Mouse (Mus musculus) CD8-positive naive resting alpha-beta T cell, adult 57 days (primary cell): ENCODE results near the gene Lgals3bp. TPM values are rescaled to one million over a fixed set of nuclear protein-coding genes. Genes with fewer than 3 reads are reported as not detected.

Experiments used
- total RNA-seq: library from RNA; stranded (reverse); gene quantifications from one replicate; pipeline ENCODE4 v1.2.4, GENCODE M21; 2023

The Lgals3bp gene
- total RNA-seq: 102 TPM

DNA sequence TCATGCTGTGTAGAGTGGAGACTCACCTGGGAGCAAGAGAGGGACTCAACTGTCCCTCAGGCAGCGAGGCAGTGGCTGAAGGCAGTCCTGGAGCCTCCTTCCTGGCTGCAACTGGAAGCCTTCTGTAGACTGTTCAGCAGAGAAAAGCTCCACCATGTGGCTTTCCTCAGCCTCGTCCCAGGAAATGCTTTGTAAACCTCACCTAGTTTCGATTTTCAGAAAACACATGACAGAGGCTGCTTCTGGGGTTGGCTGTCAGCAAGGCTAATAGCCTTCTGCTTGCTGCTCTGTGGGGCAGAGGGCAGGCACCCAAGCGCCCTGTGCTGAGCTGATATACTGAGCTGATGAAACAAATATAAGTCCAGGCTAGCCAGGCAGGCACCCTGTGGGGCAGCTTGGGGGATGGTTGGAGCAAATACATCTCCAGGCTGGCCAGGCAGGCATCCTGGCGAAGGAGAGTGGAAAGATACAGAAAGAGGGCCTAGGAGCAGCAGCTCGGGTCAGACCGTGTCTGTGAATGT is at the start of gene Lgals3bp:
Lgals3bp (minus strand) TSS at position 333 of the 521 bp plus-strand sequence.

DNA sequence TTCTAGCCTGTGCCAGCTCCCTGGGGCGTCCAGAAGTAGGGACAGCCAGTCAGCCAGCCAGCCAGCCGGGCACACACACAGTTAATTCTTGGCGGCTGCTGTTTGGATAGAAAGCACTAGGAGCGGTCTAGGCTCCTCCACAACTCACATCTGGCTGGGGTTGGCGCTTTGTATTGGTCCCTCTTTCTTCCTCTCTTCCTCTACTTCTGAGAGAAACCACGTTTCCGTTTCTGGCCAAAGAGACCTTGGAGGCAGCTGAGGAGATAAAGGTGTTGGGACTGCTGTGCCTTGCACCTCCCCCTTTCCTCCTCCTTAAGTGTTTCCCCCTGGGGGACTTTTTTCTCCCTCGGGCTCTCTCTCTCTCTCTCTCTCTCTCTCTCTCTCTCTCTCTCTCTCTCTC is 26.1 kb upstream of the Lgals3bp start, which contains the start of gene C1qtnf1:
C1qtnf1 (plus strand) TSS at position 218 of the 400 bp plus-strand sequence.

DNA sequence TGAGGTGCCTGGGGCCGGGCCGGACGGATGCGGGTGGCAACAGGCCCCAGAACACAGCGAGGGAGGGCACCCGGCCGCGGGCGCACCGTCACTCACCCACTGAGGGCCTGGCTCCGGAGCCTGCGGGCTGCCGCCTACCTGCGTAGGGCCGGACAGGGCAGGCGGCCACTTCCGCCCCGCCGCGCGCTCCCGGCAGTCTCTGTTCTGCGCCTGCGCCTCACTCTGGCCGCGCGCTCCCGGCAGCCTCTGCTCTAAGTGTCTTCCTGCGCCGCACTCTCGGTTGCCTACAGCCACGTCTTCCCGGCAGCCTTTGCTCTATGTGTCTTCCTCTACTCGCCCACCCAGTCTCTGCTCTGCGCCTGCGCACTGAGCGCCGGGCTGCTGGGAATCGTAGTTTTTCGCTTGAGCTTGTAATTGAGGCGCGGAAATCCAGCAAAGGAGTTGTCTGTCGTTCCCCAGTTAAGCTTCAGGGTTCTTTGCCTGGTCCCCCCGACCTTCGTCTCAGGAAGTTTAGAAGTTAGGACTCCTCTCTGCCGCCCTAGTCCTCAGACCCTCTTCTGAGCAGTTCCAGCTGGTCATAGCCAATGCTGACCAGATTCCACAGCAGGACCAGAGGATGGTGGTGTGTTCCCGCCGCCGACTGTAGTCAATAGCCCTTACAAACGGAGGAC is 17.1 kb upstream of the Lgals3bp start, which contains the start of gene Cant1:
Cant1 (minus strand) TSS at position 253 of the 671 bp plus-strand sequence.

DNA sequence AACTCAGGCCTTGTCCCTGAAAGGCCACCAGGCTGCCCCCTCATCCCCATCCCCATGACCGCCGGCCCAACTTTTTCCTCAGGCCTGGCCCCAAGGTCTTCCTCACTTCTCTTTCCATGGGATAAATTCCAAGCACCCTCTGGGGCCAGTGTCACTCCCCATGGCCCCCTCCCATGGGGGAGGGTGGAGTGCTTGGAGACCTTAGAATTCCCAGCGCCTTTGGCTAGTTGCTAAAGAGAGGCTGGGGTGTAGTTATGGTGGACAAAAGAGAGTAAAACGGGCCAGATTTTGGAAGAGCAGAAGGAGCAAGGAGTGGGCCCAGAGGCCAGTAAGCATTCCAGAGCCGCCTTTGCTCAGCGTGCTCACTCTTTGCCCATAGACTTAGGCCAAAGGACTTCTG is 46.3 kb downstream of the Lgals3bp start, which contains the start of gene Timp2:
Timp2 (minus strand) TSS at position 101 of the 400 bp plus-strand sequence.

Other genes starting within 250 kb of the Lgals3bp start
- gene Cyth1, start 153.5 kb downstream of the Lgals3bp start, total RNA-seq: 194 TPM
- 75.9 TPM for gene Usp36, start 111.8 kb downstream of the Lgals3bp start, total RNA-seq
- gene Cep295nl, start 59.6 kb downstream of the Lgals3bp start, total RNA-seq: 13.9 TPM
- 75.7 TPM for gene Timp2, start 46.4 kb downstream of the Lgals3bp start, total RNA-seq
- gene Cant1, start 17.0 kb upstream of the Lgals3bp start, total RNA-seq: 45.3 TPM
- not detected for gene C1qtnf1, start 26.1 kb upstream of the Lgals3bp start, total RNA-seq
- 15.1 TPM for gene Engase, start 74.7 kb upstream of the Lgals3bp start, total RNA-seq